Mouse (Mus musculus): ENCODE measurements around the gene Src.

GRCm38 (mm10) chr2:157514353-157514752 is 96.1 kb downstream of the Src start:
- TF ChIP-seq CTCF (IDR thresholded peaks at IDR 0.05; ENCODE audit: borderline replicate concordance, insufficient read depth, low read length) (no peak), POLR2A (IDR thresholded peaks at IDR 0.05; ENCODE audit: low read depth, low read length) (no peak)
